Mouse (Mus musculus) ES-Bruce4 (cell line): ENCODE data around the gene Slc39a12. TPM values are rescaled to one million over a fixed set of nuclear protein-coding genes. Genes with fewer than 3 reads are reported as not detected.

Source experiments
- H3K27ac ChIP-seq: 2 replicates; pipeline ENCODE4 v1.5.1; 2012; ENCODE audit warnings: low read length, inconsistent platforms; ENCODE audit not compliant: insufficient read depth
- H3K27me3 ChIP-seq: 2 replicates; pipeline ENCODE4 v1.6.1; 2012; ENCODE audit warnings: mild to moderate bottlenecking, low read length, inconsistent platforms; ENCODE audit not compliant: control insufficient read depth, poor library complexity, insufficient read depth, severe bottlenecking
- H3K36me3 ChIP-seq: 2 replicates; pipeline ENCODE4 v1.6.1; 2012; ENCODE audit warnings: inconsistent platforms, mild to moderate bottlenecking, low read length, moderate library complexity; ENCODE audit not compliant: control insufficient read depth, poor library complexity, insufficient read depth, severe bottlenecking
- H3K4me1 ChIP-seq: one replicate; pipeline ENCODE4 v1.8.1; 2011; ENCODE audit warnings: low read length; ENCODE audit not compliant: control insufficient read depth, insufficient read depth
- H3K4me3 ChIP-seq: 2 replicates; pipeline ENCODE4 v1.5.1; 2011; ENCODE audit warnings: low read depth, mild to moderate bottlenecking, low read length
- H3K9ac ChIP-seq: 2 replicates; pipeline ENCODE4 v1.6.1; 2012; ENCODE audit warnings: low read depth, mild to moderate bottlenecking, inconsistent platforms; ENCODE audit not compliant: poor library complexity, severe bottlenecking
- H3K9me3 ChIP-seq: replicated peaks from 2 replicates; pipeline ENCODE4 v1.6.1; 2012; ENCODE audit warnings: mild to moderate bottlenecking, low read length, inconsistent platforms; ENCODE audit not compliant: control insufficient read depth, poor library complexity, insufficient read depth, severe bottlenecking
- CTCF ChIP-seq: IDR thresholded peaks from one replicate; pipeline ENCODE4 v1.8.1; 2011; ENCODE audit warnings: low read depth, low read length
- EP300 ChIP-seq: IDR thresholded peaks from 2 replicates; pipeline ENCODE4 v1.6.1; 2011; ENCODE audit warnings: low read depth, low read length; ENCODE audit not compliant: insufficient read depth
- POLR2A ChIP-seq: IDR thresholded peaks from one replicate; pipeline ENCODE4 v1.8.1; 2011; ENCODE audit warnings: low read length; ENCODE audit not compliant: insufficient read depth
- polyA plus RNA-seq: library from polyadenylated mRNA; stranded (reverse); fragments of >200 nt; gene quantifications from 2 replicates; pipeline ENCODE4 v1.2.4, GENCODE M21; 2011; ENCODE audit warnings: low read depth; ENCODE audit not compliant: missing spikeins, insufficient read depth, insufficient read length

Slc39a12 gene
- polyA plus RNA-seq, 1 experiment = not detected

- no peak overlapping the region for H3K9ac ChIP-seq
- no peaks in the 10 kb centered on the region for H3K27me3 ChIP-seq
- H3K9me3 ChIP-seq = no peaks in the 10 kb centered on the region
- TF ChIP-seq POLR2A = no peak
- TF ChIP-seq EP300 = no peak
- TF ChIP-seq CTCF = no peak
- no peaks in the 10 kb centered on the region for H3K4me1 ChIP-seq
- H3K27ac ChIP-seq = no peak overlapping the region
- H3K4me3 ChIP-seq = no peak overlapping the region
- H3K36me3 ChIP-seq = no peaks in the 10 kb centered on the region
Observed at GRCm38 (mm10) chr2:14496150-14496549, 108.0 kb downstream of the Slc39a12 start.

- H3K27ac ChIP-seq = no peak overlapping the region
- H3K4me3 ChIP-seq = no peak overlapping the region
- TF ChIP-seq CTCF (no peak), EP300 (no peak), POLR2A (no peak)
- H3K9me3 ChIP-seq = no peaks in the 10 kb centered on the region
- no peaks in the 10 kb centered on the region for H3K36me3 ChIP-seq
- no peaks in the 10 kb centered on the region for H3K4me1 ChIP-seq
- H3K9ac ChIP-seq = no peak overlapping the region
- H3K27me3 ChIP-seq = no peaks in the 10 kb centered on the region
Observed at GRCm38 (mm10) chr2:14502482-14502881, 114.4 kb downstream of the Slc39a12 start.

- Histone ChIP-seq H3K4me1 (no peaks in the 10 kb centered on the region), H3K27ac (no peak overlapping the region), H3K9me3 (no peaks in the 10 kb centered on the region), H3K27me3 (no peaks in the 10 kb centered on the region), H3K36me3 (no peaks in the 10 kb centered on the region), H3K9ac (no peak overlapping the region), H3K4me3 (no peak overlapping the region)
- TF ChIP-seq EP300 = 0 out of 2 replicates have a peak, but pooled peaks have one; percentile 32
- no peak for TF ChIP-seq POLR2A
- no peak for TF ChIP-seq CTCF
Observed at GRCm38 (mm10) chr2:14518237-14518636, 130.1 kb downstream of the Slc39a12 start.

- Histone ChIP-seq H3K4me3 (no peak overlapping the region), H3K36me3 (no peaks in the 10 kb centered on the region), H3K9me3 (no peaks in the 10 kb centered on the region), H3K4me1 (no peaks in the 10 kb centered on the region), H3K27me3 (no peaks in the 10 kb centered on the region), H3K9ac (no peak overlapping the region), H3K27ac (no peak overlapping the region)
- no peak for TF ChIP-seq POLR2A
- no peak for TF ChIP-seq CTCF
- no peak for TF ChIP-seq EP300
Observed at GRCm38 (mm10) chr2:14534325-14535077, 146.4 kb downstream of the Slc39a12 start.

- Histone ChIP-seq H3K4me3 (no peak overlapping the region), H3K27me3 (no peaks in the 10 kb centered on the region), H3K9me3 (no peaks in the 10 kb centered on the region), H3K9ac (no peak overlapping the region), H3K27ac (no peak overlapping the region), H3K4me1 (no peaks in the 10 kb centered on the region), H3K36me3 (no peaks in the 10 kb centered on the region)
- TF ChIP-seq CTCF (no peak), EP300 (no peak), POLR2A (no peak)
Observed at GRCm38 (mm10) chr2:14535246-14535671, 147.1 kb downstream of the Slc39a12 start.

- Histone ChIP-seq H3K36me3 (no peaks in the 10 kb centered on the region), H3K4me1 (no peaks in the 10 kb centered on the region), H3K27ac (no peak overlapping the region), H3K4me3 (no peak overlapping the region), H3K27me3 (no peaks in the 10 kb centered on the region), H3K9me3 (no peaks in the 10 kb centered on the region), H3K9ac (no peak overlapping the region)
- no peak for TF ChIP-seq POLR2A
- no peak for TF ChIP-seq EP300
- TF ChIP-seq CTCF = no peak
Observed at GRCm38 (mm10) chr2:14537781-14538180, 149.7 kb downstream of the Slc39a12 start.
